Mouse (Mus musculus): Measurements from ENCODE around the gene Snrpg. TPM values are rescaled to one million over a fixed set of nuclear protein-coding genes. Genes with fewer than 3 reads are reported as not detected.

The Snrpg gene
- 100 to 1,000 TPM; 107 to 132 TPM for total RNA-seq (2023)

GRCm38 (mm10) chr6:86370764-86371339 is at the start of gene Snrpg:
TSS of gene Snrpg (plus strand) at chr6:86371304.

GRCm38 (mm10) chr6:86365371-86366124 is 5.6 kb upstream of the Snrpg start, which contains the start of gene Fam136a:
TSS of gene Fam136a (plus strand) at chr6:86365646.

GRCm38 (mm10) chr6:86396581-86397256 is 25.6 kb downstream of the Snrpg start, which contains the start of gene Pcyox1:
TSS of gene Pcyox1 (minus strand) at chr6:86397154.

GRCm38 (mm10) chr6:86404100-86404861 is 33.2 kb downstream of the Snrpg start, which contains the start of gene Tia1:
TSS of gene Tia1 (plus strand) at chr6:86404219.

GRCm38 (mm10) chr6:86426358-86426757 is 55.3 kb downstream of the Snrpg start, which contains the start of gene Gm44790:
TSS of gene Gm44790 (plus strand) at chr6:86426658.

Other genes with a start within 250 kb of the Snrpg start
- gene Tgfa, start 176.1 kb upstream of the Snrpg start, total RNA-seq (2023): not detected
- gene Fam136a, start 5.7 kb upstream of the Snrpg start, total RNA-seq (2023): 1 to 10 TPM; 3.7 to 4.6 TPM
- gene Pcyox1, start 25.9 kb downstream of the Snrpg start, total RNA-seq (2023): 10 to 100 TPM; 41.1 to 44.8 TPM
- 10 to 100 TPM; 40.2 to 55.5 TPM for gene Tia1, start 32.9 kb downstream of the Snrpg start, total RNA-seq (2023)
- gene Gm44790, start 55.4 kb downstream of the Snrpg start, total RNA-seq (2023): 1 to 10 TPM in 1 of 2 experiments, not detected in 1; 1.7 TPM
- gene C87436, start 67.1 kb downstream of the Snrpg start, total RNA-seq (2023): 10 to 100 TPM; 18.1 to 18.9 TPM
- 100 to 1,000 TPM; 172 to 185 TPM for gene Pcbp1, start 155.0 kb downstream of the Snrpg start, total RNA-seq (2023)